Mouse (Mus musculus) cortical plate, adult 2 months (tissue): ENCODE measurements at regions not wholly inside any gene's neighbourhood (a gene's known extent, or its start where the extent isn't known, plus 50 kb on each side); places are given as distances from the start of the nearest gene placed in this dataset.

Experiments used
- CTCF ChIP-seq: fragments of 200-500 bp; IDR thresholded peaks from 2 replicates; pipeline ENCODE4 v1.5.1; 2011; ENCODE audit warnings: mild to moderate bottlenecking, control low read depth, low read length; ENCODE audit not compliant: insufficient read depth; ENCODE audit errors: extremely low read depth
- POLR2A ChIP-seq: fragments of 200-500 bp; IDR thresholded peaks from 2 replicates; pipeline ENCODE4 v1.6.1; 2011; ENCODE audit warnings: mild to moderate bottlenecking, low read length, control low read depth; ENCODE audit not compliant: insufficient read depth; ENCODE audit errors: extremely low read depth

GRCm38 (mm10) chr11:23168546-23169218 lies 87.2 kb upstream of the Xpo1 start:
- TF ChIP-seq POLR2A (no peak), CTCF (no peak)
